Mouse (Mus musculus): ENCODE data around the gene Tmem56.

DNA sequence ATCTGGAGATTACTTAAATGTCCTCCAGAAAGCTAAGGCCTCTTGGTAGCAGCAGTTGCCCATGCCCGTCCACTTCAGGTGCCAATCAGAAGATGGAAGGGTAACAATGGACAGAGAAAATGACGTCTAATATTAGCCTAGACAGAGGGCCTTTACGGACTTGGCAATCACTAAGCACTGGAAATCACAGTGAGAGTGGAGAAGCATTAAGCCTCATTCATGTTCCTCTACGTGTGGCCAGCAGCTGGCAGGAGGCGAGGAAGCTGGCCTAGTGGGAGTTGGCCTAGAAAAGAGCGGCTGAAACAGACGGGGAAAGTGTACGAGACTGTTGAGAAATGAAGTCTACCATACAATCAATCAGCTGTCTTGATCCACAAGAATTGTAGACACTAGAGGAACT lies 43.8 kb downstream of the Tmem56 start:
- TF ChIP-seq GATA1 (IDR thresholded peaks at IDR 0.05; ENCODE audit: low read length) = no peak
- TF ChIP-seq TAL1 (IDR thresholded peaks at IDR 0.05; ENCODE audit: low read length) = no peak
